Mouse (Mus musculus) liver, adult 2 months (tissue): Measurements from ENCODE around the gene Cep112. TPM values are rescaled to one million over a fixed set of nuclear protein-coding genes. Genes with fewer than 3 reads are reported as not detected.

Source experiments
- DNase-seq: peaks from one replicate; pipeline ENCODE4 v3.0.0-alpha.2; 2011; ENCODE audit warnings: low read depth, low spot score; ENCODE audit errors: extremely low read depth
- H3K27ac ChIP-seq: fragments of 200-500 bp; replicated peaks from 2 replicates; pipeline ENCODE4 v1.5.1; 2012; ENCODE audit warnings: low read depth, mild to moderate bottlenecking, control low read depth, inconsistent platforms, low read length; ENCODE audit not compliant: insufficient read depth
- H3K27me3 ChIP-seq: fragments of 200-500 bp; 2 replicates; pipeline ENCODE4 v1.6.1; 2012; ENCODE audit warnings: mild to moderate bottlenecking, moderate library complexity, low read length, inconsistent platforms; ENCODE audit not compliant: control insufficient read depth, insufficient read depth
- H3K36me3 ChIP-seq: fragments of 200-500 bp; 2 replicates; pipeline ENCODE4 v1.6.1; 2012; ENCODE audit warnings: low read length, inconsistent platforms; ENCODE audit not compliant: control insufficient read depth, insufficient read depth
- H3K4me1 ChIP-seq: fragments of 200-500 bp; 2 replicates; pipeline ENCODE4 v1.6.1; 2011; ENCODE audit warnings: low read length; ENCODE audit not compliant: control insufficient read depth, insufficient read depth
- H3K4me3 ChIP-seq: fragments of 200-500 bp; 2 replicates; pipeline ENCODE4 v1.5.1; 2011; ENCODE audit warnings: low read depth, mild to moderate bottlenecking, control low read depth, low read length, moderate library complexity; ENCODE audit not compliant: insufficient read depth
- H3K79me2 ChIP-seq: fragments of 200-500 bp; 2 replicates; pipeline ENCODE4 v1.6.1; 2012; ENCODE audit warnings: inconsistent platforms, mild to moderate bottlenecking, low read length, moderate library complexity; ENCODE audit not compliant: control insufficient read depth, insufficient read depth
- H3K9ac ChIP-seq: fragments of 200-500 bp; 2 replicates; pipeline ENCODE4 v1.6.1; 2012; ENCODE audit warnings: low read depth, mild to moderate bottlenecking, control low read depth, inconsistent platforms, low read length
- CTCF ChIP-seq: fragments of 200-500 bp; IDR thresholded peaks from 2 replicates; pipeline ENCODE4 v1.5.1; 2011; ENCODE audit warnings: low read depth, low read length, control low read depth
- POLR2A ChIP-seq: fragments of 200-500 bp; IDR thresholded peaks from 2 replicates; pipeline ENCODE4 v1.6.1; 2011; ENCODE audit warnings: low read length, control low read depth; ENCODE audit not compliant: insufficient read depth; ENCODE audit errors: extremely low read depth
- WGBS: fragments of 180-500 bp; shearing (Covaris S2); methylation state at CpG from one replicate; pipeline ENCODE4 v1.1.7; 2018; 5-methylcytosine and 5-hydroxymethylcytosine counted together
- polyA plus RNA-seq: library from polyadenylated mRNA; depleted of rRNA; stranded (reverse); fragments of >200 nt; gene quantifications from 2 replicates; pipeline ENCODE4 v1.2.3, GENCODE M21; 2012
- total RNA-seq: library from RNA; depleted of rRNA; stranded (reverse); fragments of >200 nt; gene quantifications from 2 replicates; pipeline ENCODE4 v1.2.3, GENCODE M21; 2014

Gene Cep112
- total and polyA plus RNA-seq, 2 experiments, result 0.21 to 0.65 TPM

GRCm38 (mm10) chr11:108416360-108416759 lies 8.6 kb upstream of the Cep112 start:
- Histone ChIP-seq H3K4me1 (0 out of 2 replicates have a peak, but pooled peaks cover 3% of the 10 kb centered on the region), H3K4me3 (no peak overlapping the region), H3K79me2 (no peaks in the 10 kb centered on the region), H3K27me3 (no peaks in the 10 kb centered on the region), H3K36me3 (peaks cover 30% of the 10 kb centered on the region), H3K27ac (no peak overlapping the region), H3K9ac (no peak overlapping the region)
- TF ChIP-seq POLR2A (no peak), CTCF (no peak)
- 73% methylated on average over 1 of the region's 1 CpGs for WGBS
- no peak for DNase-seq

- Histone ChIP-seq H3K9ac (no peak overlapping the region), H3K27ac (no peak overlapping the region), H3K27me3 (no peaks in the 10 kb centered on the region), H3K79me2 (no peaks in the 10 kb centered on the region), H3K4me1 (no peaks in the 10 kb centered on the region), H3K36me3 (peaks cover 12% of the 10 kb centered on the region), H3K4me3 (no peak overlapping the region)
- DNase-seq, result peak; percentile 54
- TF ChIP-seq POLR2A (no peak), CTCF (peak; percentile 38; the same call in 1 of the 2 replicates)
- WGBS, result 10% methylated on average over 1 of the region's 1 CpGs
Measured at GRCm38 (mm10) chr11:108418540-108418939, 6.5 kb upstream of the Cep112 start.

- no peak for DNase-seq
- TF ChIP-seq CTCF (no peak), POLR2A (no peak)
- Histone ChIP-seq H3K4me1 (no peaks in the 10 kb centered on the region), H3K27me3 (no peaks in the 10 kb centered on the region), H3K9ac (no peak overlapping the region), H3K36me3 (peaks cover 6% of the 10 kb centered on the region), H3K79me2 (no peaks in the 10 kb centered on the region), H3K27ac (no peak overlapping the region), H3K4me3 (no peak overlapping the region)
- WGBS, result 82% methylated on average over 6 of the region's 6 CpGs
Measured at GRCm38 (mm10) chr11:108419242-108419641, 5.8 kb upstream of the Cep112 start.

- H3K27me3 ChIP-seq, result no peaks in the 10 kb centered on the region
- no peaks in the 10 kb centered on the region for H3K4me1 ChIP-seq
- WGBS, result 65% methylated on average over 4 of the region's 4 CpGs
- H3K79me2 ChIP-seq, result no peaks in the 10 kb centered on the region
- TF ChIP-seq POLR2A (no peak), CTCF (no peak)
- H3K9ac ChIP-seq, result no peak overlapping the region
- H3K36me3 ChIP-seq, result no peaks in the 10 kb centered on the region
- H3K27ac ChIP-seq, result no peak overlapping the region
- peak; percentile 10 for DNase-seq
- no peak overlapping the region for H3K4me3 ChIP-seq
Measured at GRCm38 (mm10) chr11:108420751-108421150, 4.2 kb upstream of the Cep112 start.

- Histone ChIP-seq H3K79me2 (no peaks in the 10 kb centered on the region), H3K9ac (no peak overlapping the region), H3K27me3 (no peaks in the 10 kb centered on the region), H3K4me1 (no peaks in the 10 kb centered on the region), H3K4me3 (no peak overlapping the region), H3K36me3 (no peaks in the 10 kb centered on the region), H3K27ac (no peak overlapping the region)
- DNase-seq, result no peak
- WGBS, result 87% methylated on average over 7 of the region's 7 CpGs
- no peak for TF ChIP-seq CTCF
- no peak for TF ChIP-seq POLR2A
Measured at GRCm38 (mm10) chr11:108423221-108423620, 1.8 kb upstream of the Cep112 start.

GRCm38 (mm10) chr11:108424111-108424510 lies 881 bp upstream of the Cep112 start:
- Histone ChIP-seq H3K36me3 (no peaks in the 10 kb centered on the region), H3K27ac (no peak overlapping the region), H3K4me1 (no peaks in the 10 kb centered on the region), H3K9ac (no peak overlapping the region), H3K79me2 (no peaks in the 10 kb centered on the region), H3K4me3 (no peak overlapping the region), H3K27me3 (no peaks in the 10 kb centered on the region)
- WGBS, result 34% methylated on average over 5 of the region's 5 CpGs
- TF ChIP-seq CTCF (no peak), POLR2A (no peak)
- DNase-seq, result no peak
